Mouse (Mus musculus): Measurements from ENCODE around the gene Fig4. TPM values are rescaled to one million over a fixed set of nuclear protein-coding genes. Genes with fewer than 3 reads are reported as not detected.

Gene Fig4
- polyA plus RNA-seq, 1 experiment from 2014 or later = 15.1 TPM

GRCm38 (mm10) chr10:41291021-41291420, 12.0 kb downstream of the Fig4 start:
- Histone ChIP-seq H3K9me3 (no peaks in the 10 kb centered on the region), H3K4me2 (no peak overlapping the region), H3K4me1 (replicated peaks) (peaks cover 21% of the 10 kb centered on the region), H3K9ac (replicated peaks) (no peak overlapping the region), H3K27ac (no peak overlapping the region), H3K27me3 (no peaks in the 10 kb centered on the region), H3K4me3 (replicated peaks) (no peak overlapping the region), H3K36me3 (no peaks in the 10 kb centered on the region)
- WGBS = 89% methylated on average over 2 of the region's 2 CpGs
- no peak for ATAC-seq (ENCODE audit: insufficient number of reproducible peaks, insufficient read depth, low FRiP score, low TSS enrichment, low read depth)

- no peak overlapping the region for H3K4me3 ChIP-seq (replicated peaks)
- no peak overlapping the region for H3K27ac ChIP-seq
- no peaks in the 10 kb centered on the region for H3K9me3 ChIP-seq
- no peak overlapping the region for H3K4me2 ChIP-seq
- peaks cover 19% of the 10 kb centered on the region for H3K4me1 ChIP-seq (replicated peaks)
- WGBS = 41% methylated on average over 16 of the region's 16 CpGs
- H3K36me3 ChIP-seq = no peaks in the 10 kb centered on the region
- H3K9ac ChIP-seq (replicated peaks) = no peak overlapping the region
- no peaks in the 10 kb centered on the region for H3K27me3 ChIP-seq
- peak; percentile 65 for ATAC-seq (ENCODE audit: insufficient number of reproducible peaks, insufficient read depth, low FRiP score, low TSS enrichment, low read depth)
Measured at GRCm38 (mm10) chr10:41288771-41289415, 14.2 kb downstream of the Fig4 start.

- no peak overlapping the region for H3K4me2 ChIP-seq
- H3K4me3 ChIP-seq (replicated peaks) = no peak overlapping the region
- H3K9ac ChIP-seq (replicated peaks) = no peak overlapping the region
- peaks cover 11% of the 10 kb centered on the region for H3K4me1 ChIP-seq (replicated peaks)
- WGBS = 85% methylated on average over 1 of the region's 1 CpGs
- no peak for ATAC-seq (ENCODE audit: insufficient number of reproducible peaks, insufficient read depth, low FRiP score, low TSS enrichment, low read depth)
- no peaks in the 10 kb centered on the region for H3K27me3 ChIP-seq
- H3K9me3 ChIP-seq = no peaks in the 10 kb centered on the region
- no peaks in the 10 kb centered on the region for H3K36me3 ChIP-seq
- no peak overlapping the region for H3K27ac ChIP-seq
Measured at GRCm38 (mm10) chr10:41288074-41288473, 15.0 kb downstream of the Fig4 start.

- no peaks in the 10 kb centered on the region for H3K9me3 ChIP-seq
- H3K27ac ChIP-seq = no peak overlapping the region
- 87% methylated on average over 3 of the region's 3 CpGs for WGBS
Measured at GRCm38 (mm10) chr10:41287618-41288017, 15.4 kb downstream of the Fig4 start.

GRCm38 (mm10) chr10:41282086-41282485, 21.0 kb downstream of the Fig4 start:
- ATAC-seq (ENCODE audit: insufficient number of reproducible peaks, insufficient read depth, low FRiP score, low TSS enrichment, low read depth) = no peak
- H3K4me2 ChIP-seq = no peak overlapping the region
- 80% methylated on average over 2 of the region's 2 CpGs for WGBS

More at GRCm38 (mm10) chr10:41287618-41288017, 15.4 kb downstream of the Fig4 start:
- Histone ChIP-seq H3K27me3 (no peaks in the 10 kb centered on the region), H3K4me1 (replicated peaks) (peaks cover 6% of the 10 kb centered on the region), H3K4me3 (replicated peaks) (no peak overlapping the region), H3K4me2 (no peak overlapping the region), H3K36me3 (no peaks in the 10 kb centered on the region), H3K9ac (replicated peaks) (no peak overlapping the region)
- no peak for ATAC-seq (ENCODE audit: insufficient number of reproducible peaks, insufficient read depth, low FRiP score, low TSS enrichment, low read depth)

GRCm38 (mm10) chr10:41280796-41281195, 22.3 kb downstream of the Fig4 start:
- Histone ChIP-seq H3K27ac (no peak overlapping the region), H3K9ac (replicated peaks) (no peak overlapping the region), H3K9me3 (no peaks in the 10 kb centered on the region), H3K4me3 (replicated peaks) (no peak overlapping the region), H3K36me3 (no peaks in the 10 kb centered on the region), H3K4me2 (no peak overlapping the region), H3K27me3 (no peaks in the 10 kb centered on the region), H3K4me1 (replicated peaks) (no peaks in the 10 kb centered on the region)
- 87% methylated on average over 2 of the region's 2 CpGs for WGBS
- ATAC-seq (ENCODE audit: insufficient number of reproducible peaks, insufficient read depth, low FRiP score, low TSS enrichment, low read depth) = no peak

More at GRCm38 (mm10) chr10:41282086-41282485, 21.0 kb downstream of the Fig4 start:
- Histone ChIP-seq H3K27me3 (no peaks in the 10 kb centered on the region), H3K4me3 (replicated peaks) (no peak overlapping the region), H3K36me3 (no peaks in the 10 kb centered on the region), H3K27ac (no peak overlapping the region), H3K4me1 (replicated peaks) (no peaks in the 10 kb centered on the region), H3K9ac (replicated peaks) (no peak overlapping the region), H3K9me3 (no peaks in the 10 kb centered on the region)

- no peak for ATAC-seq (ENCODE audit: insufficient number of reproducible peaks, insufficient read depth, low FRiP score, low TSS enrichment, low read depth)
- H3K27me3 ChIP-seq = no peaks in the 10 kb centered on the region
- H3K4me1 ChIP-seq (replicated peaks) = no peaks in the 10 kb centered on the region
- H3K9ac ChIP-seq (replicated peaks) = no peak overlapping the region
- no peak overlapping the region for H3K4me2 ChIP-seq
- 73% methylated on average over 6 of the region's 6 CpGs for WGBS
- H3K36me3 ChIP-seq = no peaks in the 10 kb centered on the region
- H3K4me3 ChIP-seq (replicated peaks) = no peak overlapping the region
- no peak overlapping the region for H3K27ac ChIP-seq
- H3K9me3 ChIP-seq = no peaks in the 10 kb centered on the region
Measured at GRCm38 (mm10) chr10:41280177-41280576, 22.9 kb downstream of the Fig4 start.

- Histone ChIP-seq H3K9ac (replicated peaks) (no peak overlapping the region), H3K9me3 (no peaks in the 10 kb centered on the region)
Measured at GRCm38 (mm10) chr10:41278808-41279207, 24.3 kb downstream of the Fig4 start.

GRCm38 (mm10) chr10:41274871-41275270, 28.2 kb downstream of the Fig4 start:
- Histone ChIP-seq H3K27me3 (no peaks in the 10 kb centered on the region), H3K4me2 (no peak overlapping the region), H3K36me3 (no peaks in the 10 kb centered on the region), H3K9ac (replicated peaks) (no peak overlapping the region), H3K4me1 (replicated peaks) (no peaks in the 10 kb centered on the region), H3K9me3 (no peaks in the 10 kb centered on the region), H3K4me3 (replicated peaks) (no peak overlapping the region), H3K27ac (no peak overlapping the region)
- 91% methylated on average over 1 of the region's 1 CpGs for WGBS
- ATAC-seq (ENCODE audit: insufficient number of reproducible peaks, insufficient read depth, low FRiP score, low TSS enrichment, low read depth) = no peak

More at GRCm38 (mm10) chr10:41278808-41279207, 24.3 kb downstream of the Fig4 start:
- Histone ChIP-seq H3K27me3 (no peaks in the 10 kb centered on the region), H3K27ac (no peak overlapping the region), H3K4me3 (replicated peaks) (no peak overlapping the region), H3K4me2 (no peak overlapping the region), H3K36me3 (no peaks in the 10 kb centered on the region), H3K4me1 (replicated peaks) (no peaks in the 10 kb centered on the region)
- ATAC-seq (ENCODE audit: insufficient number of reproducible peaks, insufficient read depth, low FRiP score, low TSS enrichment, low read depth) = no peak
- 100% methylated on average over 1 of the region's 1 CpGs for WGBS

- H3K27ac ChIP-seq = no peak overlapping the region
- H3K4me3 ChIP-seq (replicated peaks) = no peak overlapping the region
- WGBS = 46% methylated on average over 7 of the region's 7 CpGs
- H3K4me1 ChIP-seq (replicated peaks) = no peaks in the 10 kb centered on the region
- no peak for ATAC-seq (ENCODE audit: insufficient number of reproducible peaks, insufficient read depth, low FRiP score, low TSS enrichment, low read depth)
- no peaks in the 10 kb centered on the region for H3K9me3 ChIP-seq
- no peak overlapping the region for H3K9ac ChIP-seq (replicated peaks)
- no peak overlapping the region for H3K4me2 ChIP-seq
- H3K27me3 ChIP-seq = no peaks in the 10 kb centered on the region
- no peaks in the 10 kb centered on the region for H3K36me3 ChIP-seq
Measured at GRCm38 (mm10) chr10:41271860-41272259, 31.2 kb downstream of the Fig4 start.

GRCm38 (mm10) chr10:41261889-41262288, 41.2 kb downstream of the Fig4 start:
- no peak overlapping the region for H3K4me3 ChIP-seq (replicated peaks)
- H3K36me3 ChIP-seq = peaks cover 4% of the 10 kb centered on the region; the same call in 1 of the 2 replicates
- ATAC-seq (ENCODE audit: insufficient number of reproducible peaks, insufficient read depth, low FRiP score, low TSS enrichment, low read depth) = no peak
- no peak overlapping the region for H3K4me2 ChIP-seq
- no peaks in the 10 kb centered on the region for H3K27me3 ChIP-seq
- no peak overlapping the region for H3K27ac ChIP-seq
- no peaks in the 10 kb centered on the region for H3K9me3 ChIP-seq
- H3K9ac ChIP-seq (replicated peaks) = no peak overlapping the region
- peaks cover 14% of the 10 kb centered on the region for H3K4me1 ChIP-seq (replicated peaks)

GRCm38 (mm10) chr10:41261218-41261617, 41.8 kb downstream of the Fig4 start:
- H3K4me3 ChIP-seq (replicated peaks) = no peak overlapping the region
- H3K4me1 ChIP-seq (replicated peaks) = peaks cover 17% of the 10 kb centered on the region
- no peaks in the 10 kb centered on the region for H3K27me3 ChIP-seq
- 41% methylated on average over 1 of the region's 1 CpGs for WGBS
- peaks cover 4% of the 10 kb centered on the region; the same call in 1 of the 2 replicates for H3K36me3 ChIP-seq
- no peak overlapping the region for H3K9ac ChIP-seq (replicated peaks)
- H3K9me3 ChIP-seq = no peaks in the 10 kb centered on the region
- no peak overlapping the region for H3K4me2 ChIP-seq
- ATAC-seq (ENCODE audit: insufficient number of reproducible peaks, insufficient read depth, low FRiP score, low TSS enrichment, low read depth) = no peak
- H3K27ac ChIP-seq = no peak overlapping the region
